Mouse (Mus musculus) mouse embryonic stem cell (cell line): Measurements from ENCODE around the gene Crybg1.

Source experiments
- in situ Hi-C, 2 experiments: fragments of 300-500 bp; cut with MboI; formaldehyde crosslinking; loops; 1 replicate in 1 of 2; 3 replicates in 1 of 2; pipeline ENCODE4 v1.14.3; 2019 to 2020; ENCODE audit warnings: low sequenced_read_pairs in 2 of 2, low pct_unique_long_range_greater_than_20kb in 1 of 2, mixed read lengths in 1 of 2; ENCODE audit not compliant: unreplicated experiment in 1 of 2

The Crybg1 gene

DNA sequence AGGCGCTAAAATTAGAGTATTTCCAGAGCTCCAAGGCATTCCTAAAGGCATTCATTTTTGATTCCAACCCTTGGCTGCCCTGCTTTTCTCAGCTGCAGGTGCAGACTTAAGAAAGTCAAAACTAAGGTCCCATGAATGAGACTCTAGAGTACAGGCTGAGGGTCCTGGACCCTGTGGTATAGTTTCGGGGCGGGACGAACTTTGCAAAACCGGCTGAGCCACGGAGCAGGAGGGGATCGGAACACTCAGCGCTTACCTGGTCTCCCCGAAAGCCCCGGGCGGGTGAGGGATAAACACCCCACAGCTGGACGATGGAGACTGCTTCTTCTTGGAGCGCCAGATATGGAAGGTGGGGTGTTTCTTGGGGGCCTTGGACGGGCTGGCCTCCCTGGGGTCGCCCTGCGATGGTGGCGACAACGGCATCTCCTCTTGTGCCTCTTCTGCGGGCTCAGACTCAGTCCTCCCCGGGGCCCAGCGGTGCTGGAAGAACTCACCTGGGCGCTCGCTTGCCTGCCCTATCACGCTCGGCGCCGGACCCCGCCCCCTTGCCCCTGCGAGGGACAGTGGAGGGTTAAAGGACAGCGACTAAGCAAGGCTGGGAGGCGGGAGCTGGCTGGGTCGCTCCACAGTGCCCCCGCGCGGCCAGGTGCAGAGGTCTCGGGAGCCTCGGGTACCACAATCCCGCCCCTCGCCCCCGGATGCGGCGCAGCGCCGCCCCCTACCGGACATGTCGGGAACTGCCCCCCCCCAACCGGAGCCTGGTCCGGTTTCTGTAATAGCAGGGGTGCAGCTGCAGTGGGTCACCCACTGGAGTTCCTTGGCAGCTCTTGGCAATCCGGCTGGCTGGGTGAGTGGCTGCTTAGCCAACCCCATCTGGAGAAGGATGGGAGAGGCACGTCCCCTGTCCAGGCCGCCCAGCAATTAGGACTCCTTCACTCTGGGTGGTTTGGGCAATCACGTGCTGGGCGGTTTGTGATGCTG is at the start of gene Crybg1:
Gene Crybg1, minus strand, starts transcription at position 517 of the 981 bp plus-strand sequence.
- in situ Hi-C loops = no loop called here

DNA sequence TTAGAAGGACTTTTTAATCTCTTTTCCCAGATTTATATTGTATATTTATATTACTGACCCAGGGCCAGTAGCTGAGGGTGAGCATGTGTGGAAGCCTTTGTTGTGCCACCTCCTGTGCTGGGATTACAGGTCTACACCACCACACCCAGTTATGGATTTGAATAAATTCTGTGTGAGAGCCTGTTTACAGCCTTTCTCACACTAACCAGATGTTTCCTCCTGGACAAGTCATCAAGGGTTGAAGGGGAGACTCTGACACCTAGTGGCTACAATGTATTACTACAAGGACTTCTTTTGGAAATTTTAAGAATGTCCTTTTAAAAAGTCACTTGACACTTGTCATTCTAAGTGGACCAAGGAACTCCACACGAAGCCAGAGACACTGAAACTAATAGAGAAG is 28.7 kb upstream of the Crybg1 start:
- in situ Hi-C loops = no loop called here

DNA sequence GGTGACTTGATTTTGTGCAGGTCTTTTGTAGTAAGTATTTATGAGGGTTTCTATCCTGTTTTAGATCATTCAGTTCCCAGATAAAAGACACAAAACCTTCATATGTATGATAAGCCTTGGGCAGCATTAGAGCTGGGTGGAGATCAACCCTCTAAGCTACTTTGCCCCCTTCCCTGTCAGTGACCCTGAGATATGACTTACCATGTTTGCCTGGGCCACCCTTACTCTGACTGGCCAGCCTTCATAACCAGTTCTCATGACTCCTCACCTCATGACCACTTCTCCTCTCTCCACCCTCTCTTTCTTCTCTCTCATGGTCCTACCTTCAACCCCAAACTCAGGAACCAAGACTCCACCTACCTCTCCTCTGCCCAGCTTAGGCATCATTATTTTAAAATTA is 27.9 kb upstream of the Crybg1 start:
- in situ Hi-C loops = no loop called here

DNA sequence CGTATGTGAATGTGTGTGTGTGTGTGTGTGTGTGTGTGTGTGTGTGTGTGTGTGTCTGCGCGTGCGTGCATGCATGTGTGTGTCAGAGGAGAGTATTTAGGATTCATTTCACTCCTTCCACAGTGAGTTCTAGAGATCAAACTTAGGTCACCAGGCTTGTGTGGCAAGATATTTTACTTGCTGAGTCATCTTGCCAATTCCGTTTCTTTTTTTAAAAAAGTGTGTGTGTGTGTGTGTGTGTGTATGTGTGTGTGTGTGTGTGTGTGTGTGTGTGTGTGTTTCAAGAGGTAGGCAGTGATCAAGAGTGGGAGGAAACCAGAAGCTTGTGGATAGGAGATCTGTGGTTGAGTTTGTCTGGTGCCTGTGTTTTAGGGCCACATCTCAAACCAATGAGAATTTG is 27.5 kb upstream of the Crybg1 start:
- in situ Hi-C loops = no loop called here

DNA sequence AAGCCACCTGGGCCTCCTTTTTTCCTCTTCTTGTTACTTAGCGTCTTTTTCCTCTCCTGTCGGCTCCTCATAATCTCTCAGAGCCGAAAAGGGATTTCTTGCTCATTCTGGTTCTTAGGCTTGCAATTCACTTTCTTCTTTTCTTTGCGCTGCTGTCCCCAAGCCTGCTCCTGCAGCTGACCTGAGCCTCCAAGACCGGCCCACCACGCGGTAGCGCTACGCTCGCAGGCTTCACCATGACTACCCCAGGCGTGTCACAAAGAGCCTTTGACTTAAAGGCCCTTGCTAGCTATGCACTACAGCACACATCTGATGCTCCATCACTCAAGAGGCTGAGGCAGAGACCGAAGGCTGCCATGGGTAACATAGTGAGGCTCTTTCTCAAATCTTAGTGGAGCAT is 21.5 kb upstream of the Crybg1 start:
- in situ Hi-C loops = loop anchor here in 1 of 2 experiments (25.0 kb wide), 1 partner anchor 208 kb away; no protein-coding TSS in a partner anchor

DNA sequence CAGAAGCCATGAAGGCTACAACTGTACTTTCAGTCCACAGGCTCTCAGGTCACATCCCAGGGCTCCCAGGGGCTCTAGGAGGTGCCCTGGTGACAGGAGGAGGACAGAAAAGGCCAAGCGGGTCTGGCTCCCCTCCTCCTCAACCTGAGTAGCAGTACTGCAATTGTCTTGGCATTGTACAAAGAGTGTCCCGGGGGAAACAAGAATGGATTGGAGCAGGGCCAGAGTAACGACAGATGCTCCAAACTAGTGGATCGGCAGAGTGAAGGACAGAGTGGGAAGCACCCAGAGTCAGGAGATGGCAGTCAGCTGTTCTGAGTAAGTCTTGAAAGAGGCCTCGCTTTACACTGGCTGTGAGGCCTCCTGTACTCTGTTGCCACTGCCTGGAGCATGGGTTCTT is 18.4 kb upstream of the Crybg1 start:
- in situ Hi-C loops = loop anchor here in 1 of 2 experiments (25.0 kb wide), 1 partner anchor 205 kb away; no protein-coding TSS in a partner anchor

DNA sequence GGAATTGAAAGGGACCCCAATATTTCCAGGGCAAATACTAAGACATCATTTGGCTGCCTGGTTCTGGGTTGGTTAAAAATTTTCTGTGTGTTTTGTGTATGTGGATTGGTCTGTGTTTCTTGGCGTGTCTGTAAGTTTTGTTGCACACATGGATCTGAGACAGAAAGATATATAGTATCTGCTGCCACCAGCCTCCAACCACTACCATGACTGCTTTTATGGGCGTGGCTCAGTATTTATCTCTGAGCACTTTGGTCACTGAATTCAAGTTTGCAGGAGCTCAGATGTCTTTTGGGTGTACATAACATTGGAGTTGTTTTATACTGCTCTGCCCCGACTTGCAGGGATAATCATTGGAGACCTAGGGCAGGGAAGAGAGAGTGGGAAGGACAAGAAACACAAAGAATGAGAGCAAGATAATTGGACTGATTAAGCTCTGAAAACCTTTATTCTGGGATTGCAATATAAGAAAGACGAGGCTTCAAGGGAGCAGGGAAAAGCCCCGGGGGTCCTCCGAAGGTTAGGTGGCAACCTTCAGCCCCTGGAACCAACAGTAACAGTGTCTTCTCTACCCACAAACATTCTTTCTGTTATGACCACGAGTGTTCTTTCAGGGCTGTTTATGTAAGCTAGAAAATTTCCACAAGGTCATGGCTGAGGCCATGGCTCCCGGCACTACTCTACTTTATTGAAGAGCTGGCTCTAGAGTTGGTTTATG is 15.8 kb upstream of the Crybg1 start:
- in situ Hi-C loops = loop anchor here in 1 of 2 experiments (25.0 kb wide), 1 partner anchor 202 kb away; no protein-coding TSS in a partner anchor

DNA sequence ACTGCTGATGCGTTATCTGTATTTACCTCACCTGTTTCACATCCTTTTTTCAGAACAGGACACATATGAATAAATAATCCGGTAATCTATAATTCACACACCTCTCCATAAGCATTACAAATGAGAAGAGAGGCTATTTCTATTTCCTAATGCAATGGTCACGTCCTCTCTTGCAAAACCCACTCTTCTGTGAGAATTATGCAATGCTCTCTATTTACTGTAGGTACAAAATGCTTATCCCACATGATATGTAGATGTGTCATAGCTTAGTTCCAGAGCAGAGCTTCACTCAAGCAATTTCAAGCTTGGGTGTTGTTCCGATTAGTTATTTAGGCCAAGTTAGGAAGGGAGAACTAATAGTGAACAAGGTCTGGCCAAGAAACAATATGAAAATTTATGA is 14.4 kb upstream of the Crybg1 start:
- in situ Hi-C loops = loop anchor here in 1 of 2 experiments (25.0 kb wide), 1 partner anchor 201 kb away; no protein-coding TSS in a partner anchor

DNA sequence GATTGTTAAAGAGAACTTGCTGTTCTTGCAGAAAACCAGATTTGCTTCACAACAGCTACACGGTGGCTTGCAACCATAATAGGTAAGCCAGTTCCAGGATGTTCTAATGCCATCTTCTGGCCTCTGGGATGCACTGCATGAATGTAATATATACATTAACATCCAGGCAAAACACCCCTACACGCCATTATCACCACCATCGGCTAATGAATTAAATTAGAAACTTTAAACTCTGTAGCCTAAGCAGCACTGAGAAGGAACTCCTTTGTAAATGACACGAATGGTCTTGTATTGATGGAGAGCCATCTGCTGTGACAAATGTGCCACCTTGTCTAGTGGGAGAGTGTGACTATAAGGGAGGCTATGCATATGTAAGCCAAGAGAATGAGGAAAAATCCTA is 11.5 kb upstream of the Crybg1 start:
- in situ Hi-C loops = loop anchor here in 1 of 2 experiments (25.0 kb wide), 1 partner anchor 198 kb away; no protein-coding TSS in a partner anchor

DNA sequence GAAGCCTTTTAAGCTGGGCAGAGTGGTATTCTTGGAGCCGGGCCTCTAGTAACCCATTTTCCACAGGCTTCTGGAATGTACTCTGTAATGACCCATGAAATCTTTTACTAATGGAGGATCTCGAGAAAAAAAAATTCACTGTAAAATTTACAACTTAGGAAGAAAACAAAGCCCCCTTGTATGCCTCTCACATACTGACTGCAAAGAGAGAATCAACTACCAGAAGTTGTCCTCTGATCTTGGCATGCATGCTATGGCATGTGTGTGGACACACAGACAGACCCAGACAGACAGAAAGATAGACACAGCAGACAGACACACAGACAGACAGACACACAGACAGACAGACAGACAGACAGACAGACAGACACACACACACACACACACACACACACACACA is 8.8 kb upstream of the Crybg1 start:
- in situ Hi-C loops = loop anchor here in 1 of 2 experiments (25.0 kb wide), 1 partner anchor 195 kb away; no protein-coding TSS in a partner anchor

DNA sequence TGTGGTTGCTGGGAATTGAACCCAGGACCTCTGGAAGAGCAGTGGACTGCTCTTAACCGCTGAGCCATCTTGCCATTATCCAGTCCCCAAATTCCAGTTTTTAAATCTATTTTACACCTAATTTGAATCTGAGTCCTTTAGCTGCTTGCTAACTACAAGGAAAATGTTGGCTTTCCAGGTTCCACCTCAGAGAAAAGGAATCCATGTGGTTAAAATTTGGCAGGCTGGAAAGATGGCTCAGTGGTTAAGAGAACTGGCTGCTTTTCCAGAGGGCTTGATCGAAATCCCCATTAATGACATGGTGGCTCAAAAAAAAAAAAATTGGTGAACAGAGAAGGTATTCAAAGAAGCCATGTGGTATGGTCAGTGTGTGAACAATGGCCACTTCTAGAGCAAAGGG is 1.8 kb upstream of the Crybg1 start:
- in situ Hi-C loops = loop anchor here in 1 of 2 experiments (25.0 kb wide), 1 partner anchor 188 kb away; no protein-coding TSS in a partner anchor

DNA sequence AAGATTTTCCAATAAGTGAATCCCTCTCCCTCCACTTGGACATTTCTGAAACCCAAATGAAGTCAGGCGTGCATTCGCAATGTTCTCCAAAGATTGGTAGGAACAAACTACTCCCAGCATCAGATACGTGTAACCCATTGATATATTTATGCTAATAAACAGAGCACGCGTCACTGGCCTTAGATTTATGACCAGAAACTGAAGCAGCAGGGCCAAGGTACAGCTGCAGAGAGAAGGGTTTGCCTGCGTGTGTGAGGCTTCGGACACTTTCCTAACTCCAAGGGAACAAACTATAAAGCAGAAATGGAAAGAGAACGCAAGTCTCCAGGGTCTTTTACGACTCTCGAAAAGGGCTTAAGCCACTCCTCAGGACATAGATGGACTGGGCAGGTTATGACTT is 5.3 kb downstream of the Crybg1 start:
- in situ Hi-C loops = no loop called here

DNA sequence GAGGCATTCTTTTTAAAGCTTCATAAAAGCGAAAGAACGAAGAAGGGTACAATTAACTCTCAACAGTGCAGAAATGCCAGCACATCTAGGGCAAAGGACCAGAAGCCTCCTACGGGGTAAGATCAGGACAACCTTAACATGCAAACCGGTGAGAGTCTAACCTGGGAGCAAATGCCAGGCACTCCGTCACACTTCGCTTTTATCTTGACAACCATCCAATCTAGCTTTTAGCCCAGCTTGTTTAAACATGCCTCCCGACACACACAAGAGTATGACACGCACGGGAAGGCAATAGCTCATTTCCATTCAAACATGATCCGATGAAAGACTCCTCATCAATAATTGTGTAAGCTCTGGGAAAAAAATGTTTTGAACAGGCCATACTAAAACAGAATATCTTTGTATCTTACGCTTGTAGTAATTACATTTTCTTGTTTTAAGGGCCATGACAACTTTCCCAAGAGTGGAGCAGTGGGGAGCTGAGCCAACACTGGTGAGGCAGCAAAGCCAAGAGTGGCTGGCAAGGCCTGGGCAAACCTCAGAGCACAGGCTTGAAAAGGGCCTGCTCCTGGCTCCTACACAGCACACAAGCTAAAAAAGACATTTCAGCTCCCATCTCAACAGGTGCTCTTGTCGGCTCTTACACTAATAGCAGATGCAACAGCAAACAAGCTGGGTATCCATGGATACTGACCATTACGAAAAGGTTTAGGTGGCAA is 10.4 kb downstream of the Crybg1 start:
- in situ Hi-C loops = no loop called here

DNA sequence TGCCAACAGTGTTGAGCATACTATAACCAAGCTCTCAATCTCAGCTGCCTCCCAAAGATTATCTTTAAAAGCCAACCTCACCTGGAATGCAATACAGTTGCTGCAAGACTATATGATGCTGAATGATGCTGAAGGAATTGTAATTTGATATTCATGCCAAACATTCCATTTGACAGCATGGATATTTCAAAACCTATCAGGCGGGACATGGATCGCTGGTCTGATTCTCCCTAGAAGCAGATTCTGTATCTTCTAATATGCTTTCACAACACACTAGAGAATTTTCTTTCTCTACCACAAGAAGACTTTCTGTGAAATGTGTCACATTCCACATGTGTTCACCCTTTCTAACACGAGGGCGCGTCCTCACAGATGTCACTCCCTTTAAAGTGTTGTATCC is 22.6 kb downstream of the Crybg1 start:
- in situ Hi-C loops = no loop called here

DNA sequence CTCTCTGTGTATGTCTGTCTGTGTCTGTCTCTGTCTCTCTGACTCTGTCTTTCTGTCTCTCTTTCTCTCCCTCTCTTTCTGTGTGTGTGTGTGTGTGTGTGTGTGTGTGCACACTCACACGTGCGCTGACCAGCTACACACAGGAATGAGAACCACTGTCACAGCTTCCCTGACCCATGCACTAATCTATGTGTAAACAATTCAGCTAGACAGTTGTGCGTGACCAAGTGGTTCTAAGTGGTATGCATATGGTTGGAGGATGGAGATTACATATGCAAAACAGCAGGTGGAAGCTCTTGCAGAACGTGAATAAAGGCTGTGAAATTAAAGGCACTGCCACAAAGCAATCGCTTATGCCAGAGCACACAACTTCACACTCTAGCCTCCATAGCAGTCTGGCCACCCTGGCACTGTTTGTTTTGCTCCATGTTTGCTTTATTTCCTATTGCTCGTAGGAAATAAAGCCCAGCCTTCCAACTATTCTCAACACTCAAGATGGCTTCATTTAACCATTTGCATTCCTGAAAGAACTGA is 24.2 kb downstream of the Crybg1 start:
- in situ Hi-C loops = no loop called here

DNA sequence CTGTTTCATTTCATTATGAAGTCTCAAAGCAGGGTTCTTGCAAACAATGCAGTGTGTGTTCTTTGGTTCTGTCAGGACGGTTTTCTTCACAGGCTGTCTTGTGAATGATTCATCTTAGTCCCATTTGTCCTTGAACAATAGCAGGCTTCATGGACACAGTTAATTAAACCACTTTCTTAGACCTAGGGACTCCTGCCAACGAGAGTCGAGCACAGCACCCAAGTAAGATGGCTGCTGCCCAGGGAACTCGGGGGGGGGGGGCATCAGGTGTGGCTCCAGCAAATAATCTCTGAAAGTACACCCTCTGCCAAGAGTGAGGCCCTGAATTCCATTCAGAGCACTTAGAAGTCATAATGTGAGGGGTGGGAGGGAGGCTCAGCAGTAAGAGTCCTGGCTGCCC is 30.0 kb downstream of the Crybg1 start:
- in situ Hi-C loops = no loop called here

DNA sequence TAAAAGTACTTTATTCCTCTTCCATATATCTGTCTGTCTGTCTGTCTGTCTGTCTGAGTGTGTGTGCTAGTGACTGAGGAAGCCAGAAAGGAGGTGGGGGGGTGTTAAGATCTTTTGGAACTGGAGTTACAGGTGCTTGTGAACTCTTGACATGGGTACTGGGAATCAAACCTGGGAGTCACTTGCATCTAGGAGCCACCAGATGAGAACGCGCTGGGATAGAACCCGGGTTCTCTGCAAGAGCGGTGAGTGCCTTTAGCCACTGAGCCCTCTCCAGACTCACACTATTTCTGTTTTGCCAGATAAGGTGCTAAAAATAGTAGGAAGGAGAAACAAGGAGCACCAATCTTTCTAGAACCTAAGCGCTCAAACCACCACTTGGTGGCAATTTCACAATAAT is 31.9 kb downstream of the Crybg1 start:
- in situ Hi-C loops = no loop called here

DNA sequence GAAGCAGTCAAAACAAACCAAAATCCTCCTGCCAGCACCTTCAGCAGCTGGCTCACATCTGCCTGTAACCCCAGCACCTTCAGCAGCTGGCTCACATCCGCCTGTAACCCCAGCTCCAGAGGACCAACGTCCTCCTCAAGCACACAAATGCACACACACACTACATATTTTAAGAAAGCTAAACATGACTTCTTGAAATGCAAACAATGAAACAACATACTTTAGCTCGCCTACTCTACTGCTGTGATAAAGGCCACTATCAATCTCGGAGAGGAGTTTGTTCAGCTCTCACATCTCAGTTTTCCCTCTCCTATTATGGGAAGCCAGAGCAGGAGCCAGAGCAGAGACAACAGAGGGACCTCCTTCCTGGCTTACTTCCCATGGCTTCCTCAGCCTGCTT is 34.0 kb downstream of the Crybg1 start:
- in situ Hi-C loops = no loop called here
